ENCODE assay signal across 8 mouse cellular contexts in genomic region chr2:23068894-23069744, GRCm38 (mm10). TPM values are rescaled to one million over a fixed set of nuclear protein-coding genes. Genes with fewer than 3 reads are reported as not detected.
DNase-seq lines count a peak whose midpoint lies in the region; ATAC-seq and TF ChIP-seq lines count a peak whose summit lies in the region.

No protein-coding gene starts in this region.

- no peaks in the 10 kb centered on the region for H3K9me3 ChIP-seq in embryonic facial prominence, embryonic 15.5 days (replicated peaks)
- no peaks in the 10 kb centered on the region for H3K9me3 ChIP-seq in kidney, embryonic 14.5 days (ENCODE audit: control insufficient read depth, low read length)
- no peaks in the 10 kb centered on the region for H3K9me3 ChIP-seq in limb, embryonic 15.5 days

- no peaks in the 10 kb centered on the region; the same call in 1 of the 2 replicates for H3K4me1 ChIP-seq in bone marrow, adult 2 months (ENCODE audit: control insufficient read depth, insufficient read depth, low read length)
- no peaks in the 10 kb centered on the region for H3K4me1 ChIP-seq in embryonic facial prominence, embryonic 15.5 days
- 0 out of 2 replicates have a peak, but pooled peaks cover 2% of the 10 kb centered on the region for H3K4me1 ChIP-seq in kidney, embryonic 14.5 days (ENCODE audit: control insufficient read depth, insufficient read depth, low read length)
- H3K4me1 ChIP-seq in limb, embryonic 15.5 days = 0 out of 2 replicates have a peak, but pooled peaks cover 2% of the 10 kb centered on the region

- peak overlapping the region; percentile 95 for H3K4me2 ChIP-seq in embryonic facial prominence, embryonic 15.5 days (replicated peaks)
- peak overlapping the region; percentile 97 for H3K4me2 ChIP-seq in kidney, embryonic 14.5 days (replicated peaks; ENCODE audit: low read depth, low read length)
- H3K4me2 ChIP-seq in limb, embryonic 15.5 days = peak overlapping the region; percentile 93

- peak; percentile 92 for ATAC-seq in embryonic facial prominence, embryonic 15.5 days (ENCODE audit: insufficient number of reproducible peaks, low FRiP score, low TSS enrichment, low read depth)
- ATAC-seq in kidney, embryonic 14.5 days (ENCODE audit: low FRiP score, low TSS enrichment) = peak; percentile 90
- peak; percentile 88 for ATAC-seq in limb, embryonic 15.5 days (ENCODE audit: insufficient number of reproducible peaks, low FRiP score, low TSS enrichment, low read depth)

- H3K9ac ChIP-seq in embryonic facial prominence, embryonic 15.5 days = peak overlapping the region; percentile 80
- peak overlapping the region; percentile 83 for H3K9ac ChIP-seq in kidney, embryonic 14.5 days (ENCODE audit: low read depth, low read length)
- H3K9ac ChIP-seq in limb, embryonic 15.5 days = peak overlapping the region; percentile 77

- under 1% methylated on average over 49 of the region's 50 CpGs for WGBS in bone marrow, adult 2 months
- WGBS in embryonic facial prominence, embryonic 15.5 days = under 1% methylated on average over 50 of the region's 50 CpGs
- under 1% methylated on average over 50 of the region's 50 CpGs for WGBS in kidney, embryonic 14.5 days
- WGBS in limb, embryonic 15.5 days = under 1% methylated on average over 50 of the region's 50 CpGs

- peak; percentile 94 for TF ChIP-seq POLR2A in bone marrow, adult 2 months (IDR thresholded peaks at IDR 0.05; ENCODE audit: borderline replicate concordance, control insufficient read depth, low read depth, low read length)

- H3K27me3 ChIP-seq in embryonic facial prominence, embryonic 15.5 days = no peaks in the 10 kb centered on the region
- no peaks in the 10 kb centered on the region for H3K27me3 ChIP-seq in kidney, embryonic 14.5 days (ENCODE audit: control insufficient read depth, insufficient read depth, low read length)
- no peaks in the 10 kb centered on the region for H3K27me3 ChIP-seq in limb, embryonic 15.5 days

- DNase-seq in 416B (ENCODE audit: low read depth) = peak; percentile 93
- peak; percentile 93 for DNase-seq in heart, adult 9 months (ENCODE audit: low spot score in 2 of 2)
- DNase-seq in monocyte, adult 2 months (ENCODE audit: low read depth in 1 of 2, low spot score in 2 of 2) = peak; percentile 74 to 92
- peak; percentile 96 to 97 for DNase-seq in spleen, postnatal 36 days (ENCODE audit: low spot score in 2 of 2)

- peak overlapping the region; percentile 97 for H3K27ac ChIP-seq in bone marrow, adult 2 months (ENCODE audit: control insufficient read depth, insufficient read depth, low read depth, low read length, poor library complexity)
- peak overlapping the region; percentile 96 for H3K27ac ChIP-seq in embryonic facial prominence, embryonic 15.5 days (replicated peaks)
- H3K27ac ChIP-seq in kidney, embryonic 14.5 days (ENCODE audit: low read depth, low read length) = peak overlapping the region; percentile 96
- H3K27ac ChIP-seq in limb, embryonic 15.5 days = peak overlapping the region; percentile 96

- H3K4me3 ChIP-seq in bone marrow, adult 2 months (replicated peaks; ENCODE audit: control insufficient read depth, low read depth, low read length) = peak overlapping the region; percentile 90
- peak overlapping the region; percentile 65 for H3K4me3 ChIP-seq in embryonic facial prominence, embryonic 15.5 days (replicated peaks)
- peak overlapping the region; percentile 73 for H3K4me3 ChIP-seq in kidney, embryonic 14.5 days (ENCODE audit: low read length)
- H3K4me3 ChIP-seq in limb, embryonic 15.5 days = peak overlapping the region; percentile 65

- TF ChIP-seq CTCF in bone marrow, adult 2 months (IDR thresholded peaks at IDR 0.05; ENCODE audit: control insufficient read depth, insufficient read depth, low read length) = no peak

- H3K36me3 ChIP-seq in embryonic facial prominence, embryonic 15.5 days = no peaks in the 10 kb centered on the region; the same call in 1 of the 2 replicates
- H3K36me3 ChIP-seq in kidney, embryonic 14.5 days (ENCODE audit: control insufficient read depth, insufficient read depth, low read length) = 0 out of 2 replicates have a peak, but pooled peaks cover 3% of the 10 kb centered on the region
- peaks cover 2% of the 10 kb centered on the region; the same call in 1 of the 2 replicates for H3K36me3 ChIP-seq in limb, embryonic 15.5 days

RNA-seq across cellular contexts. Expression of gene Acbd5, which starts 1.2 kb away (rescaled TPM):
- 11.7 and 19.2 TPM in 2 replicates for polyA plus RNA-seq in bone marrow, adult 2 months (2011; ENCODE audit: insufficient read depth, insufficient read length, low replicate concordance, missing spikeins)
- polyA plus RNA-seq in embryonic facial prominence, embryonic 15.5 days (2015; fragmentation: Nextera tagmentation; extraction: Ambion mirVana) = 33.1 and 35.7 TPM in 2 replicates
- 19.7 and 26.0 TPM in 2 replicates for polyA plus RNA-seq in kidney, embryonic 14.5 days (2014; fragmentation: Nextera tagmentation; extraction: Ambion mirVana)
- 30.4 and 33.4 TPM in 2 replicates for polyA plus RNA-seq in limb, embryonic 15.5 days (2015; fragmentation: Nextera tagmentation; extraction: Ambion mirVana)

RNA-seq across cellular contexts. Expression of gene Abi1, which starts 29.1 kb away (rescaled TPM):
- polyA plus RNA-seq in bone marrow, adult 2 months (2011; ENCODE audit: insufficient read depth, insufficient read length, low replicate concordance, missing spikeins) = 41.0 and 53.1 TPM in 2 replicates
- polyA plus RNA-seq in embryonic facial prominence, embryonic 15.5 days (2015; fragmentation: Nextera tagmentation; extraction: Ambion mirVana) = 51.8 and 53.9 TPM in 2 replicates
- 39.2 and 49.1 TPM in 2 replicates for polyA plus RNA-seq in kidney, embryonic 14.5 days (2014; fragmentation: Nextera tagmentation; extraction: Ambion mirVana)
- 52.0 and 57.0 TPM in 2 replicates for polyA plus RNA-seq in limb, embryonic 15.5 days (2015; fragmentation: Nextera tagmentation; extraction: Ambion mirVana)

Comparison
In these comparisons a context has a peak if more than half of its experiments do, and no peak if none do; other contexts are left out.
1. Peak in every context shown above with its lines: DNase-seq, ATAC-seq, H3K4me3 ChIP-seq and H3K27ac ChIP-seq.